Mouse (Mus musculus): Measurements from ENCODE around the gene Katnb1.
A peak's percentile ranks its signal among the peaks of the same experiment; 100 is the strongest.

Katnb1 gene

DNA sequence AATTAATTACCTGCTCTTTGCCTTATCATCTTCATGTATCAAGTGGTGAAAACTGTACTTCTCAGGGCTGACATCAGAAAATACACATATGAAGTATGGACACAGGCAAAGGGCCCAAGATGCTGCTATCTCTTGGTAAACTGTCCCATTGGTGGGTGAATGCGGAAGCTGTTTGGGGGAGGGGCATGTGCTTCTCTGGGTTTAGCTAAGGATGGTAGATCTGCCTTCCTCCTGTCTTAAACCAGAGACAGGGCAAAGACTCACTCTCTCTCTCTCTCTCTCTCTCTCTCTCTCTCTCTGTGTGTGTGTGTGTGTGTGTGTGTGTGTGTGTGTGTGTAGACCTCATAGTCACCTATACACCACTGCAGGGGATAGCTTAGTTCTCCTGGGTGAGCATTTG lies 60.0 kb downstream of the Katnb1 start:
- no peak for DNase-seq (ENCODE audit: low spot score)

DNA sequence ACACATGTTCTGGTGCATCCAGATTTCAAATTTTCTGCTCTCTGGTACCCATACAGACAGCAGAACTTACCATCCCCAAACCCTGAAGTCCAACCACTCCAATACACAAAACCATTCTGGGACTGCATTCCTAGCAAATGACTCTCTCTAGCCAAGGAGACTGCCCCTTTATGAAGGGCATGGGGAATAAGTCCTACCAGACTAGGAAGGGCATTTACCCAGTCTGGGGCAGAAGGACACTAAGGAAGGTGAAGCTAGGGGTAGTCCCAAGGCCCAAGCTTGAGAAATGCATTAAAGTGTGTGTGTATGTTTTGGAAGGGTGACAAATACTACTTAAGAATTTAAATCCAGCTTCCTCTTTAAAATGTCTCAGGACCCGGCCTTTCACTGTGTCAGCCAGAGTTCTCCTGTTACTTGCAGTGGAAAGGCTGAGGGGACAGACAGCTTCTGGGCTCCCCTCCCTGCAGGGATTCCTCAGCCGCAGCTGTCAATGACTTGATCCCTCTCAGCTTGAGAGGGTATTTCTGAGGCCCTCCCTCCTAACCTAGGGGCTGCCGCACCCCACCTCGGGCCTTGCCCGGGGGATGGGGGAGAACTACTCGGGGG lies 60.6 kb downstream of the Katnb1 start:
- no peak for DNase-seq (ENCODE audit: low spot score)

DNA sequence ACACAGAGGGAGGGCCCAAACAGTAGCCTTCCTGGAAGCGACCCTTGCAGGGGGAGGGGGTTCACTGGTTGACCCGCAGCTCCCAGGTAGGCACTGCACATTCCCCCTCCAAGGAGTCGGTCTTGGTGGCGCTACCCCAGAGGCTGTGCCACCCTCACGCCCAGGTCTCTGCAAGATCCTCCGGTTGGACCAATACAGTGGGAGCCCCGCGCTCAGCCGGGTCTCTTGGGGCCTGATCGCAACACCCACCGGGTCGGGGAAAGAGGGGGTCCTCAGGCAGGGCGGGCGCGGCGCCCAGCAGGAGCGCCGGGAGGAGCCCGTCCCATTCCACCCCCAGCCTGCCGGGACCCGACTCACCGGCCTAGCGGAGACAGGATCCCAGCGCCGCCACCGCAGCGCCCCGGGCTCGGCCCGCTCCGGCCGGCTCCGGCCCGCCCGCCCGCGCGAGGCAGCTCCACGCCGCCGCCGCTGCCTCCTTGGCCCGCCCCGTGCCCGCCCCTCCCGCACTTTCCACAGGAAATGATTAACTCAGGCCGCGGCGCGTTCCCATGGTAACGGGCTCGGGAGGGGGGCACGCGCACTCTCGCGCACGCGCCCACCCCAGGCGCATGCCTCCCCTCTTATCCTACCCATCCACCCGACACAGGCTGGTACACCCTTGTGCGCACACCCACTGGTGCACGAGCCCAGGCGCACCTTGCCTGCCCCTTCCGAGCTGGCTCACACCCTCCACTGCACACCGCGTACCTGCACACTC lies 61.3 kb downstream of the Katnb1 start:
- DNase-seq (ENCODE audit: low spot score): peak; percentile 81

DNA sequence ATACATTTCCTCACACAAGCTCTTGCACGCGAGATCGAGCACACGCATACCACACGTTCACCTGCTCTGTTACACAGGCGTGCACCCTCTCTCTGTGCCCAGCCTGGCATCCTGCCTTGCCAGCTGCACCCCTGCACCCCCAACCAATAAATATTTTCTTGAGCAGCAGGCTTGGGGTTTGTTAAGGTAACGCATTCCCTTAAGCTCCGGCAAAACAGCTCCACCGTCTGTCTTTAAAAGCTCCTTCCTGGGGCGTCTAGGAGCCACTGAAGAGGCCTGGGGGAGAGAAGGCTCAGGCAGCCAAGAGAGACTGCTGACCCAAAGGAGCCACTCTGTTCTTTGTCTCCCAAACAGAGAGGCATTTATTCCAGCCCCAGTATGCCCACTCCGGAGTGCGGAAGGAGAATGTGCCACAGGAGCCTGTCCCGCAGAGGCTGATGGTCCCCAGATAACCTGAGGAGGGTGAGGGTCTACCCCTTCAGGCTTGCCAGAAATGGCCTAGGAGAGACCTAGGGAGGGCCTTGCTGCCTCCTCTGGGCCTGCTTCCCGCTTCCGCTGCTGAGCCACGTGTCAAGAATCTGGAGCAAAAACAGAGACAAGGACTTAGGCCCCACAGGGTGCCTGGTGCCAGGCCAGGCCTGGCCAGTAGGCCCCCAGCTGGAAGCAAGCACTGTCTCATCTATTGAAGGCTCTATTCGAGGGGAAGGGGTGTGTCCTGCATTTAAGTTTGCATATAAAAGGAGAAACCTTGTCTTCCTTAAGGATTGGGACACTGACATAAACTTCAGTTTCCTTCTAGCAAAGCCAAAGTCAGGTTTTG lies 62.2 kb downstream of the Katnb1 start:
- no peak for DNase-seq (ENCODE audit: low spot score)

DNA sequence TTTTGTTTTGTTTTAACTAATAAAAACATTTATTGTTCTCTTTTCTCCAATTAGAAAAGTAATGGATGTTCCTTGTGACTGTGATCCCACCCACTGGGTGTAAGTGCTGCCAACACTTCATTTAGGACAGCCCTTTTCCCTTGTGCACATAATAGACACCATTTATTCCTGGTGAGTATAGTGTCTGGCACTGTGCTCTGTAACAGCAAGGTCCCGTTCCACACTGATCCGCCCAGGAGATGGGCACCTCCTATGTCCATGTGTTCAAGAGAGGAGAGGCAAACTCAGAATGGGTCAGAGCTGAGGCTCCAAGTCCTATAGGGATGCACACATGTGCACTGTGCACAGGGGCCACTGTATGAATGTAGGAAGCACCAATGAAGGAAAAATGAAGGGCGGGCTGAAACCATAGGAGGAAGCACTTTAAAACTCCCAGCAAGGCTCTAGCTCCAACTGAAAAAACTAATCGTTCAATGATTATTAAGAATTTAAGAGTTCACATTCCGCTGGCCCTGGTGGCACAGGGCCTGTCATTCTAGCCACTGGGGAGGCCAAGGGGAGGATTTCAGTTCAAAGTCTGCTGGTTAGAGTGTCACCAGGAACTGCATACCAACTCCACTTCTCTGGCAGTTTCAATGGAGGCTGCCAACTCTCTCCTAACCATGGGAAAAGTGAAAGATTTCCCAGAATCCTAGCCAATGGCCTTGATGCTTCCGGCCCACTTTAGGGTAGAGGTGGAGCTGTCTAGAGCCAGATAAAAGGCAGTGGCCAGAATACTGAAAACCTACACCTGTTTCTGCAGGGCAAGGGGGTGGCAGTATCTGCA lies 63.0 kb downstream of the Katnb1 start:
- no peak for DNase-seq (ENCODE audit: low spot score)

DNA sequence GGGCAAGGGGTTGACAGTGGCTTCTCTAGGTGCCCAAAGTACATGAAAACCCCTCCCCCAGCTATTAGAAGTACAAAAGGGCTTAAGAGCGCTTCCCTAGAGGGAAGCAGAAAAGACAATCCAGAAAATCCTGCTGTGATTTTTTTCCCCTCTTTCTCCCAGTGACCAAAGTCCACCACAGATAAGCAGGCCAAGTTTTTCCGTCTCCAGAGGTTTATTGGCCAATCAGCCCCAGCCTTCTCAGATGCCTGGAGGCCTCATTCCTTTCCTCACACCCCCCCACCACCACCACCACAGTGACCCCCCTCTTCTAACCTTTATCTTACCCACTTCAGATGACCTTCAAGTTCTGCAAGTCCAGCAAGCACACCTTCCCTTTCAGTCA lies 63.6 kb downstream of the Katnb1 start:
- DNase-seq (ENCODE audit: low spot score): no peak

DNA sequence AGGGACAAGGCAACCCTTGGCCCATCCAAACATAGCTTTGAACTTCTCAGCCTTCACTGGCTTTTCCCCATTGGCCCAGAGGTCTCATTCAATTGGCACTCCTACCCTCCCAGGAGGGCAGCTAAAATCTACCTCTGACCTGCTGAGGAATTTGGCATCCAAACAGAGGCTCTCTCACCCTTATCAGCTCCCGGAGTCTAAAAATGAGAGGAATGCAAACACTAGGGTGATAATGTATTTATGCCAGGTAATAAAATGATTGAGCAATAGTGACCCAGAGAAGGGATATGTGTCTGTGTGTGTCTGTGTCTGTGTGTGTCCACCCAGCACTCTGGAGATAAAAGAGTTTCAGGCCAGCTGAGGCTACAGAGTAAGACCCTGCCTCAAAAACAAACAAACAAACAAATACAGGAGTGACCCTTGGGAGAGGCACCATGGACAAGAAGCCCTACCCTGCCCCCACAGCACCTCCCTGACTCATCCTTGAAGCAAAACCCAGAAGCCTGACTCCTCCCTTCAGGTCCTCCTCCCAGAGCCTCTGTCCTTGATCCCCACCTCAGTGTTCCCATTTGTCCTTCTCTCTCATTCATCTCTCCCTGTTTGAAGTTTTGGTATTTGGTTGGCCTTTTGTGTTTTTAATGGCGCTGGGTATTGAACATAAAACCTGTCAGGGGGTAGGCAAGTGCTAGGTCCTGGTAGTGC lies 65.2 kb downstream of the Katnb1 start:
- no peak for DNase-seq (ENCODE audit: low spot score)

DNA sequence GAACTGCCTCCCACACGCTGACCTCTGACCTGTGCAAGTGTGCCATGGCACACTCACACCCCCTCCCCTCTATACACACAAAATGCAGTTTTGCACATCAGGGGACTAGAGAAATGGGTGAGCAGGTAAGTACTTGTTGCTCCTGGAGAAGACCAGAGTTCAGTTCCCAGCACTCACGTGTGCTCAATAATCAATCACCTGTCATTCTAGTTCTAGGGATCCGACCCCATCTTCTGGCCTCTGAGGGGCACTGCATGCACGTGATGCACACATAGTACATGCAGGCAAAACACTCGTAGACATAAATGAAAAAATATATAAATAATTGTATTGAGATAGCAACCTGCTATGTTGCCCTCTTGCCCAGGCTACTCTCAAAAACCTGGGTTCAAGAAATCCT lies 65.9 kb downstream of the Katnb1 start:
- DNase-seq (ENCODE audit: low spot score): no peak

DNA sequence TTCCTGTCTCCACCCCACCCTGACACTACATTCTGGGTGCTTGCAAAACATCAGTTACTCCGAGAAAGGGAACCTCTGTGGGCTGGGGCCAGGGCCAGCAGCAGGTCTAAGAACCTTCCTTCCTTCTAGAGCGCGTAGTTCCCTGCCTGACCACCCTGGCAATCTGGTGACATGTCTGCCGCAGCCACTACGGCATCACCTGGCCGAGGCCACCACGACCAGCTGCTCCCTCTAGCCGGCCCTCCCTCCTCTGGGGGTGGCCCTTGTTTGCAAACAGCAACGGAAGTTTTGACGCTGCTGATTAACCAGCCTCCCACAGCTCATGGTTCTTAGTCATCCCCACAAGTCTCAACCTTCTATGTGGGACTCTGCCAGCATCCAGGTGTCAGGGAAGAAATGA lies 68.4 kb downstream of the Katnb1 start:
- DNase-seq (ENCODE audit: low spot score): no peak

DNA sequence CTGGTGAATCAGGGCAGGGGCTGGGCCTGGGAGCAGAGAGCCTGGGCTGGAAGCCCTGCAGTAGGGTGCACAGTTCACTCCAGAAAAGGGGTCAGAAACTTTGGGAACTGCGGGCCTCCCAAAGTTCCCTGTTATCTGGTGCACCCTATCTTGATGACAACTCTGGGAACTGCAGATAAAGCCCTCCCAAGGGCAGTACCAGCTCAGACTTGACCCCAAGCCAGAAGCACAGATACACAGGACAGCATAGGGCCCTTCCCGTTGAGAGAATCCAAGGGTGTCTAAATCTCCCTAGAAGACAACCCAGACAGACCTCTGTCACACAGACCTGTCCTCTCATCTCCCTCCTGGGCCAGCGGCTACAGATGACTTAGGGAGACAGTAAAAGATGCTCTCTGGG lies 69.6 kb downstream of the Katnb1 start:
- DNase-seq (ENCODE audit: low spot score): no peak

Data from urinary bladder, postnatal 14 days (tissue).